In genomic region chr5:146923547-146923946, GRCm38 (mm10) we compare ENCODE assay signal across 17 mouse cellular contexts.
"Had no signal": no experiment of that assay in that cellular context is flagged by ENCODE, and none has a peak within 500 bp of the region (broad histone marks: within the 10 kb centered on the region; RNA-seq: fewer than 3 reads in every experiment).

No protein-coding gene starts in this region.

- DNase-seq: liver, postnatal 0 days; lung, adult 2 months; lung, postnatal 14 days; lung, postnatal 36 days; right cerebral cortex, postnatal 14 days; thymus, adult 18-20 months; thymus, postnatal 25 days; thymus, postnatal 4 days had no signal

- H3K36me3 ChIP-seq: lung, embryonic 15.5 days; midbrain, embryonic 13.5 days; midbrain, embryonic 15.5 days; neural tube, embryonic 12.5 days; stomach, embryonic 15.5 days had no signal

- H3K27me3 ChIP-seq: lung, embryonic 15.5 days; midbrain, embryonic 13.5 days; midbrain, embryonic 15.5 days; neural tube, embryonic 12.5 days; stomach, embryonic 15.5 days had no signal

- H3K4me2 ChIP-seq: lung, embryonic 15.5 days; midbrain, embryonic 11.5 days; midbrain, embryonic 13.5 days; midbrain, embryonic 15.5 days; neural tube, embryonic 12.5 days; stomach, embryonic 15.5 days had no signal

- H3K9me3 ChIP-seq: lung, embryonic 15.5 days; midbrain, embryonic 13.5 days; midbrain, embryonic 15.5 days; neural tube, embryonic 12.5 days; stomach, embryonic 15.5 days had no signal

- ATAC-seq: liver, postnatal 0 days; lung, postnatal 0 days; midbrain, embryonic 13.5 days; midbrain, embryonic 15.5 days had no signal

- H3K4me3 ChIP-seq: lung, embryonic 15.5 days; megakaryocyte, embryonic 14.5 days; midbrain, embryonic 13.5 days; midbrain, embryonic 15.5 days; neural tube, embryonic 12.5 days; stomach, embryonic 15.5 days had no signal

- H3K27ac ChIP-seq: lung, embryonic 15.5 days; macrophage; midbrain, embryonic 13.5 days; midbrain, embryonic 15.5 days; neural tube, embryonic 12.5 days; stomach, embryonic 15.5 days had no signal

- H3K9ac ChIP-seq: liver, postnatal 0 days; lung, embryonic 15.5 days; midbrain, embryonic 13.5 days; midbrain, embryonic 15.5 days; neural tube, embryonic 12.5 days; stomach, embryonic 15.5 days had no signal
